ENCODE assay signal across 8 mouse cellular contexts in genomic region chr10:23797606-23798005, GRCm38 (mm10). TPM values are rescaled to one million over a fixed set of nuclear protein-coding genes. Genes with fewer than 3 reads are reported as not detected.
DNase-seq lines count a peak whose midpoint lies in the region; ATAC-seq lines count a peak whose summit lies in the region.

No protein-coding gene starts in this region.

- H3K4me3 ChIP-seq in heart, embryonic 13.5 days: peak overlapping the region; percentile 83
- H3K4me3 ChIP-seq in embryonic facial prominence, embryonic 10.5 days: peak overlapping the region; percentile 73
- H3K4me3 ChIP-seq in intestine, embryonic 14.5 days (ENCODE audit: low read depth, low read length): peak overlapping the region; percentile 70
- H3K4me3 ChIP-seq in midbrain, embryonic 15.5 days: peak overlapping the region; percentile 67

- H3K4me1 ChIP-seq in heart, embryonic 13.5 days: peaks cover 17% of the 10 kb centered on the region
- peaks cover 26% of the 10 kb centered on the region for H3K4me1 ChIP-seq in embryonic facial prominence, embryonic 10.5 days
- H3K4me1 ChIP-seq in intestine, embryonic 14.5 days (replicated peaks; ENCODE audit: control insufficient read depth, insufficient read depth, low read length): peaks cover 10% of the 10 kb centered on the region; the same call in 1 of the 2 replicates
- peaks cover 12% of the 10 kb centered on the region for H3K4me1 ChIP-seq in midbrain, embryonic 15.5 days

- H3K36me3 ChIP-seq in heart, embryonic 13.5 days: peaks cover 30% of the 10 kb centered on the region
- H3K36me3 ChIP-seq in embryonic facial prominence, embryonic 10.5 days (replicated peaks): peaks cover 11% of the 10 kb centered on the region; the same call in 1 of the 2 replicates
- peaks cover 5% of the 10 kb centered on the region; the same call in 1 of the 2 replicates for H3K36me3 ChIP-seq in intestine, embryonic 14.5 days (ENCODE audit: control insufficient read depth, insufficient read depth, low read length)
- H3K36me3 ChIP-seq in midbrain, embryonic 15.5 days (replicated peaks): 0 out of 2 replicates have a peak, but pooled peaks cover 7% of the 10 kb centered on the region

- peak overlapping the region; percentile 75 for H3K4me2 ChIP-seq in heart, embryonic 13.5 days
- peak overlapping the region; percentile 75 for H3K4me2 ChIP-seq in intestine, embryonic 14.5 days (ENCODE audit: low read length)
- peak overlapping the region; percentile 62 for H3K4me2 ChIP-seq in midbrain, embryonic 15.5 days

- no peak overlapping the region for H3K27ac ChIP-seq in heart, embryonic 13.5 days (replicated peaks)
- H3K27ac ChIP-seq in embryonic facial prominence, embryonic 10.5 days (replicated peaks): no peak overlapping the region
- no peak overlapping the region for H3K27ac ChIP-seq in intestine, embryonic 14.5 days (ENCODE audit: low read depth)
- H3K27ac ChIP-seq in midbrain, embryonic 15.5 days: no peak overlapping the region

- H3K27me3 ChIP-seq in heart, embryonic 13.5 days (replicated peaks): no peaks in the 10 kb centered on the region
- H3K27me3 ChIP-seq in embryonic facial prominence, embryonic 10.5 days (replicated peaks; ENCODE audit: low read depth, poor library complexity, severe bottlenecking): no peaks in the 10 kb centered on the region
- H3K27me3 ChIP-seq in intestine, embryonic 14.5 days (replicated peaks; ENCODE audit: control insufficient read depth, insufficient read depth, low read length): no peaks in the 10 kb centered on the region
- H3K27me3 ChIP-seq in midbrain, embryonic 15.5 days (replicated peaks): no peaks in the 10 kb centered on the region

- H3K9me3 ChIP-seq in heart, embryonic 13.5 days: no peaks in the 10 kb centered on the region
- no peaks in the 10 kb centered on the region for H3K9me3 ChIP-seq in embryonic facial prominence, embryonic 10.5 days
- no peaks in the 10 kb centered on the region for H3K9me3 ChIP-seq in intestine, embryonic 14.5 days (ENCODE audit: control insufficient read depth, low read length)
- H3K9me3 ChIP-seq in midbrain, embryonic 15.5 days: no peaks in the 10 kb centered on the region

- ATAC-seq in heart, embryonic 13.5 days (ENCODE audit: extremely low read depth, insufficient number of reproducible peaks, low FRiP score, low TSS enrichment): no peak
- ATAC-seq in intestine, embryonic 14.5 days (replicated peaks; ENCODE audit: low FRiP score, low TSS enrichment, low read depth): no peak
- 0 out of 2 replicates have a peak, but pooled peaks have one; percentile 13 for ATAC-seq in midbrain, embryonic 15.5 days (replicated peaks)
- no peak for ATAC-seq in activated CD4-positive, CD25-positive, alpha-beta regulatory T cell, adult 4 months

- DNase-seq in heart, postnatal 14 days: no peak
- DNase-seq in embryonic facial prominence, embryonic 10.5 days (ENCODE audit: low spot score): no peak
- no peak for DNase-seq in intestine, embryonic 14.5 days (ENCODE audit: low spot score)
- no peak for DNase-seq in urinary bladder, adult 2 months (ENCODE audit: low spot score)
- DNase-seq in frontal cortex, postnatal 14 days (ENCODE audit: low spot score in 2 of 2): no peak

- H3K9ac ChIP-seq in heart, embryonic 13.5 days: peak overlapping the region; percentile 94
- H3K9ac ChIP-seq in intestine, embryonic 14.5 days (ENCODE audit: low read length): no peak overlapping the region
- peak overlapping the region; percentile 63 for H3K9ac ChIP-seq in midbrain, embryonic 15.5 days

- intact Hi-C loops in heart, postnatal 14 days (cut with DNase I): no loop called here

- 36% methylated on average over 2 of the region's 3 CpGs for WGBS in heart, embryonic 13.5 days
- 13% methylated on average over 3 of the region's 3 CpGs for WGBS in embryonic facial prominence, embryonic 10.5 days
- WGBS in intestine, embryonic 14.5 days: 28% methylated on average over 3 of the region's 3 CpGs
- 9% methylated on average over 3 of the region's 3 CpGs for WGBS in midbrain, embryonic 15.5 days

RNA-seq across cellular contexts. Expression of gene Slc18b1, which starts 0.8 kb away (rescaled TPM):
- 7.4 and 8.4 TPM in 2 replicates for polyA plus RNA-seq in heart, embryonic 13.5 days (2015; fragmentation: Nextera tagmentation; extraction: Ambion mirVana)
- total RNA-seq in heart, postnatal 14 days (2021): 1 to 10 TPM; 9.2 to 9.4 TPM
- 10.2 and 11.7 TPM in 2 replicates for polyA plus RNA-seq in embryonic facial prominence, embryonic 10.5 days (2016; fragmentation: Nextera tagmentation; extraction: Ambion mirVana)
- 16.3 and 17.8 TPM in 2 replicates for polyA plus RNA-seq in intestine, embryonic 14.5 days (2014; fragmentation: Nextera tagmentation; extraction: Ambion mirVana)
- polyA plus RNA-seq in midbrain, embryonic 15.5 days (2015; fragmentation: Nextera tagmentation; extraction: Ambion mirVana): 15.4 and 16.6 TPM in 2 replicates
- polyA plus RNA-seq in urinary bladder, adult 2 months (2012; rRNA removed): 25.8 and 35.6 TPM in 2 replicates
- polyA plus RNA-seq in activated CD4-positive, CD25-positive, alpha-beta regulatory T cell, adult 4 months (2017; shearing (Covaris generic)): under 1 TPM in 1 of 2 experiments, not detected in 1; 0.25 TPM

RNA-seq across cellular contexts. Expression of gene Rps12, which starts 10.5 kb away (rescaled TPM):
- 98.2 and 103 TPM in 2 replicates for polyA plus RNA-seq in heart, embryonic 13.5 days (2015; fragmentation: Nextera tagmentation; extraction: Ambion mirVana)
- total RNA-seq in heart, postnatal 14 days (2021): 100 to 1,000 TPM; 219 to 226 TPM
- 142 and 152 TPM in 2 replicates for polyA plus RNA-seq in embryonic facial prominence, embryonic 10.5 days (2016; fragmentation: Nextera tagmentation; extraction: Ambion mirVana)
- polyA plus RNA-seq in intestine, embryonic 14.5 days (2014; fragmentation: Nextera tagmentation; extraction: Ambion mirVana): 270 and 302 TPM in 2 replicates
- polyA plus RNA-seq in midbrain, embryonic 15.5 days (2015; fragmentation: Nextera tagmentation; extraction: Ambion mirVana): 84.7 and 98.7 TPM in 2 replicates
- 4,107 and 4,241 TPM in 2 replicates for polyA plus RNA-seq in urinary bladder, adult 2 months (2012; rRNA removed)
- 100 to 1,000 TPM; 116 to 930 TPM for polyA plus RNA-seq in activated CD4-positive, CD25-positive, alpha-beta regulatory T cell, adult 4 months (2017; shearing (Covaris generic))

RNA-seq across cellular contexts. Expression of gene Vnn3, which starts 53.7 kb away (rescaled TPM):
- 0.08 TPM in 1 of 2 replicates, not detected in the other for polyA plus RNA-seq in heart, embryonic 13.5 days (2015; fragmentation: Nextera tagmentation; extraction: Ambion mirVana)
- not detected for total RNA-seq in heart, postnatal 14 days (2021)
- not detected in 2 replicates for polyA plus RNA-seq in embryonic facial prominence, embryonic 10.5 days (2016; fragmentation: Nextera tagmentation; extraction: Ambion mirVana)
- 0.12 TPM in 1 of 2 replicates, not detected in the other for polyA plus RNA-seq in intestine, embryonic 14.5 days (2014; fragmentation: Nextera tagmentation; extraction: Ambion mirVana)
- 0.09 TPM in 1 of 2 replicates, not detected in the other for polyA plus RNA-seq in midbrain, embryonic 15.5 days (2015; fragmentation: Nextera tagmentation; extraction: Ambion mirVana)
- 0.44 and 0.94 TPM in 2 replicates for polyA plus RNA-seq in urinary bladder, adult 2 months (2012; rRNA removed)
- not detected for polyA plus RNA-seq in activated CD4-positive, CD25-positive, alpha-beta regulatory T cell, adult 4 months (2017; shearing (Covaris generic))
